Mouse (Mus musculus) megakaryocyte-erythroid progenitor cell, adult 5 weeks (primary cell): ENCODE data around the gene Anapc13. TPM values are rescaled to one million over a fixed set of nuclear protein-coding genes. Genes with fewer than 3 reads are reported as not detected.

Experiments used
- polyA plus RNA-seq: library from polyadenylated mRNA; stranded (reverse); fragments of >175 nt; gene quantifications from 2 replicates; pipeline ENCODE4 v1.2.3, GENCODE M21; 2012

Anapc13 gene
- polyA plus RNA-seq, result 47.0 and 70.7 TPM in 2 replicates

GRCm38 (mm10) chr9:102625983-102626838 is at the start of gene Anapc13, which contains the start of gene Cep63:
Anapc13 (plus strand) TSS chr9:102626296.
Cep63 (minus strand) TSS chr9:102626534.

Other genes starting within 250 kb of the Anapc13 start
- 0.04 TPM in 1 of 2 replicates, not detected in the other for gene Ky, start 120.5 kb upstream of the Anapc13 start, polyA plus RNA-seq
- 24.8 and 26.4 TPM in 2 replicates for gene Cep63, start 238 bp downstream of the Anapc13 start, polyA plus RNA-seq
- 3.8 and 5.3 TPM in 2 replicates for gene Amotl2, start 90.4 kb downstream of the Anapc13 start, polyA plus RNA-seq
- gene Ryk, start 208.6 kb downstream of the Anapc13 start, polyA plus RNA-seq, result 0.54 and 1.1 TPM in 2 replicates